Mouse (Mus musculus): ENCODE measurements around the gene Fam214b.

The Fam214b gene

GRCm38 (mm10) chr4:43038567-43039495 is 7.2 kb downstream of the Fam214b start:
- DNase-seq: peak; percentile 61

GRCm38 (mm10) chr4:43037860-43038566 is 8.0 kb downstream of the Fam214b start:
- DNase-seq: no peak

GRCm38 (mm10) chr4:43036356-43036755 is 9.7 kb downstream of the Fam214b start:
- DNase-seq: no peak

- no peak for DNase-seq
Observed at GRCm38 (mm10) chr4:43035851-43036250, 10.2 kb downstream of the Fam214b start.

GRCm38 (mm10) chr4:43033481-43033880 is 12.5 kb downstream of the Fam214b start:
- no peak for DNase-seq

- DNase-seq: no peak
Observed at GRCm38 (mm10) chr4:43032501-43032900, 13.5 kb downstream of the Fam214b start.

GRCm38 (mm10) chr4:43031237-43031995 is 14.6 kb downstream of the Fam214b start, which contains the start of gene Stoml2:
TSS of gene Stoml2 (minus strand) at chr4:43031710.
- DNase-seq: peak; percentile 89

- peak; percentile 38 for DNase-seq
Observed at GRCm38 (mm10) chr4:43030780-43031230, 15.2 kb downstream of the Fam214b start.

- no peak for DNase-seq
Observed at GRCm38 (mm10) chr4:43030352-43030751, 15.7 kb downstream of the Fam214b start.

- no peak for DNase-seq
Observed at GRCm38 (mm10) chr4:43029749-43030148, 16.3 kb downstream of the Fam214b start.

GRCm38 (mm10) chr4:43029121-43029520 is 16.9 kb downstream of the Fam214b start:
- no peak for DNase-seq

GRCm38 (mm10) chr4:43025084-43025960 is 20.7 kb downstream of the Fam214b start, which contains the start of gene Pigo:
TSS of gene Pigo (minus strand) at chr4:43025819.
- DNase-seq: peak; percentile 96

- no peak for DNase-seq
Observed at GRCm38 (mm10) chr4:43024673-43025072, 21.3 kb downstream of the Fam214b start.

- DNase-seq: no peak
Observed at GRCm38 (mm10) chr4:43021341-43021740, 24.7 kb downstream of the Fam214b start.

- no peak for DNase-seq
Observed at GRCm38 (mm10) chr4:43020876-43021275, 25.1 kb downstream of the Fam214b start.

- DNase-seq: no peak
Observed at GRCm38 (mm10) chr4:43019641-43020465, 26.2 kb downstream of the Fam214b start.

- DNase-seq: no peak
Observed at GRCm38 (mm10) chr4:43019176-43019575, 26.8 kb downstream of the Fam214b start.

- no peak for DNase-seq
Observed at GRCm38 (mm10) chr4:43018156-43018555, 27.9 kb downstream of the Fam214b start.

GRCm38 (mm10) chr4:43012091-43012490 is 33.9 kb downstream of the Fam214b start:
- DNase-seq: no peak

GRCm38 (mm10) chr4:43010161-43011038 is 35.6 kb downstream of the Fam214b start, which contains the start of gene Fancg:
TSS of gene Fancg (minus strand) at chr4:43010506.
- DNase-seq: peak; percentile 79
